Mouse (Mus musculus) gastrocnemius, adult 18-20 months (tissue): ENCODE results near the gene Bcl11b. TPM values are rescaled to one million over a fixed set of nuclear protein-coding genes. Genes with fewer than 3 reads are reported as not detected.

Experiments used
- DNase-seq: peaks from one replicate; pipeline ENCODE4 v3.0.0; 2021; ENCODE audit warnings: low spot score
- total RNA-seq, 2 experiments: library from RNA; stranded (reverse); gene quantifications; 2 replicates each; pipeline ENCODE4 v1.2.3; 2021

Bcl11b gene
- total RNA-seq, 2 experiments from 2014 or later = not detected

- DNase-seq = no peak
Measured at GRCm38 (mm10) chr12:107936972-107937371, 66.4 kb downstream of the Bcl11b start.

- DNase-seq = no peak
Measured at GRCm38 (mm10) chr12:107936406-107936805, 67.0 kb downstream of the Bcl11b start.

- DNase-seq = no peak
Measured at GRCm38 (mm10) chr12:107934831-107935437, 68.5 kb downstream of the Bcl11b start.

GRCm38 (mm10) chr12:107932140-107932539 is 71.3 kb downstream of the Bcl11b start:
- no peak for DNase-seq

- DNase-seq = no peak
Measured at GRCm38 (mm10) chr12:107931476-107931875, 71.9 kb downstream of the Bcl11b start.

GRCm38 (mm10) chr12:107930611-107931350 is 72.6 kb downstream of the Bcl11b start:
- peak; percentile 62 for DNase-seq

GRCm38 (mm10) chr12:107928905-107929304 is 74.5 kb downstream of the Bcl11b start:
- no peak for DNase-seq

GRCm38 (mm10) chr12:107928464-107928901 is 74.9 kb downstream of the Bcl11b start:
- no peak for DNase-seq

GRCm38 (mm10) chr12:107927961-107928431 is 75.4 kb downstream of the Bcl11b start:
- DNase-seq = no peak

GRCm38 (mm10) chr12:107926074-107926855 is 77.1 kb downstream of the Bcl11b start:
- no peak for DNase-seq

- no peak for DNase-seq
Measured at GRCm38 (mm10) chr12:107924696-107925095, 78.7 kb downstream of the Bcl11b start.

GRCm38 (mm10) chr12:107923963-107924362 is 79.4 kb downstream of the Bcl11b start:
- no peak for DNase-seq

GRCm38 (mm10) chr12:107922180-107922579 is 81.2 kb downstream of the Bcl11b start:
- DNase-seq = no peak

GRCm38 (mm10) chr12:107921566-107921965 is 81.8 kb downstream of the Bcl11b start:
- DNase-seq = no peak

- no peak for DNase-seq
Measured at GRCm38 (mm10) chr12:107921154-107921553, 82.2 kb downstream of the Bcl11b start.

GRCm38 (mm10) chr12:107920716-107921115 is 82.7 kb downstream of the Bcl11b start:
- DNase-seq = no peak

- DNase-seq = no peak
Measured at GRCm38 (mm10) chr12:107920076-107920475, 83.3 kb downstream of the Bcl11b start.

GRCm38 (mm10) chr12:107918779-107919178 is 84.6 kb downstream of the Bcl11b start:
- no peak for DNase-seq

- DNase-seq = no peak
Measured at GRCm38 (mm10) chr12:107916008-107916407, 87.4 kb downstream of the Bcl11b start.

- DNase-seq = no peak
Measured at GRCm38 (mm10) chr12:107915396-107915795, 88.0 kb downstream of the Bcl11b start.

- DNase-seq = no peak
Measured at GRCm38 (mm10) chr12:107908826-107909225, 94.6 kb downstream of the Bcl11b start.

GRCm38 (mm10) chr12:107905333-107905732 is 98.1 kb downstream of the Bcl11b start:
- no peak for DNase-seq
